Mouse (Mus musculus) MEL (cell line): ENCODE results near the gene Gm42417. TPM values are rescaled to one million over a fixed set of nuclear protein-coding genes. Genes with fewer than 3 reads are reported as not detected.

Experiments used
- DNase-seq: peaks from one replicate; pipeline ENCODE4 v3.0.0; 2011; ENCODE audit warnings: low read depth, low spot score
- H3K27ac ChIP-seq: 2 replicates; pipeline ENCODE4 v1.5.1; 2012; ENCODE audit warnings: low read depth, mild to moderate bottlenecking, control low read depth, low read length, moderate library complexity; ENCODE audit not compliant: control insufficient read depth
- H3K27me3 ChIP-seq, 2 experiments: fragments of 150-350 bp in 1 of 2; sonication (generic) in 1 of 2; 2 replicates each; pipeline ENCODE4 v1.6.1; 2012; ENCODE audit warnings: low read length in 2 of 2, mild to moderate bottlenecking in 2 of 2, improper control_type of control experiment in 1 of 2, moderate library complexity in 1 of 2; ENCODE audit not compliant: insufficient read depth in 2 of 2, control insufficient read depth in 1 of 2
- H3K36me3 ChIP-seq, 2 experiments: 2 replicates each; pipeline ENCODE4 v1.6.1; 2012 to 2014; ENCODE audit warnings: low read length in 2 of 2, improper control_type of control experiment in 1 of 2, inconsistent platforms in 1 of 2, mild to moderate bottlenecking in 1 of 2; ENCODE audit not compliant: insufficient read depth in 2 of 2, control insufficient read depth in 1 of 2
- H3K4me1 ChIP-seq, 2 experiments: fragments of 150-350 bp in 1 of 2; sonication (generic) in 1 of 2; 2 replicates each; pipeline ENCODE4 v1.6.1; 2012; ENCODE audit warnings: low read length in 2 of 2, improper control_type of control experiment in 1 of 2, mild to moderate bottlenecking in 1 of 2; ENCODE audit not compliant: insufficient read depth in 2 of 2, control insufficient read depth in 1 of 2
- H3K4me3 ChIP-seq, 2 experiments: fragments of 150-350 bp in 1 of 2; sonication (generic) in 1 of 2; 2 replicates each; pipeline ENCODE4 v1.5.1; 2012; ENCODE audit warnings: low read depth in 2 of 2, low read length in 2 of 2, mild to moderate bottlenecking in 2 of 2, moderate library complexity in 2 of 2, control low read depth in 1 of 2, improper control_type of control experiment in 1 of 2; ENCODE audit not compliant: control insufficient read depth in 1 of 2, insufficient read depth in 1 of 2
- H3K79me2 ChIP-seq: 2 replicates; pipeline ENCODE4 v1.6.1; 2012; ENCODE audit warnings: mild to moderate bottlenecking, low read length, moderate library complexity; ENCODE audit not compliant: control insufficient read depth, poor library complexity, insufficient read depth
- H3K9ac ChIP-seq: 2 replicates; pipeline ENCODE4 v1.6.1; 2012; ENCODE audit warnings: low read depth, mild to moderate bottlenecking, control low read depth, low read length, moderate library complexity; ENCODE audit not compliant: control insufficient read depth, poor library complexity, severe bottlenecking
- H3K9me3 ChIP-seq: fragments of 150-350 bp; sonication (generic); replicated peaks from 2 replicates; pipeline ENCODE4 v1.6.1; 2012; ENCODE audit warnings: mild to moderate bottlenecking, low read length, improper control_type of control experiment, moderate library complexity; ENCODE audit not compliant: insufficient read depth
- CHD1 ChIP-seq: IDR thresholded peaks from 2 replicates; pipeline ENCODE4 v1.6.1; 2012; ENCODE audit warnings: low read depth, mild to moderate bottlenecking, inconsistent platforms, low read length, improper control_type of control experiment
- CHD2 ChIP-seq: IDR thresholded peaks from 2 replicates; pipeline ENCODE4 v1.6.1; 2011; ENCODE audit warnings: low read length, improper control_type of control experiment
- CTCF ChIP-seq, 3 experiments: IDR thresholded peaks in 2 of 3; conservative IDR thresholded peaks in 1 of 3; 2 replicates each; pipeline ENCODE4 v1.5.1; 2011 to 2012; ENCODE audit warnings: low read length in 3 of 3, low read depth in 2 of 3, mild to moderate bottlenecking in 2 of 3, improper control_type of control experiment in 1 of 3, inconsistent platforms in 1 of 3, mixed read lengths in 1 of 3, moderate library complexity in 1 of 3; ENCODE audit not compliant: control insufficient read depth in 1 of 3, insufficient read depth in 1 of 3, poor library complexity in 1 of 3, severe bottlenecking in 1 of 3
- E2F4 ChIP-seq: IDR thresholded peaks from 2 replicates; pipeline ENCODE4 v1.6.1; 2011; ENCODE audit warnings: low read depth, low read length, improper control_type of control experiment, borderline replicate concordance
- ELF1 ChIP-seq: IDR thresholded peaks from 2 replicates; pipeline ENCODE4 v1.6.1; 2014; ENCODE audit warnings: low read depth, mild to moderate bottlenecking, inconsistent platforms, low read length, improper control_type of control experiment, moderate library complexity
- EP300 ChIP-seq, 2 experiments: IDR thresholded peaks; 2 replicates each; pipeline ENCODE4 v1.6.1; 2011; ENCODE audit warnings: improper control_type of control experiment in 2 of 2, low read length in 2 of 2, low read depth in 1 of 2, mild to moderate bottlenecking in 1 of 2
- GABPA ChIP-seq: IDR thresholded peaks from 2 replicates; pipeline ENCODE4 v1.6.1; 2012; ENCODE audit warnings: low read depth, mild to moderate bottlenecking, inconsistent platforms, low read length, improper control_type of control experiment, moderate library complexity
- HCFC1 ChIP-seq: IDR thresholded peaks from 2 replicates; pipeline ENCODE4 v1.6.1; 2012; ENCODE audit warnings: low read depth, mild to moderate bottlenecking, inconsistent platforms, low read length, improper control_type of control experiment, moderate library complexity
- JUND ChIP-seq: IDR thresholded peaks from 2 replicates; pipeline ENCODE4 v1.6.1; 2011; ENCODE audit warnings: low read depth, mild to moderate bottlenecking, improper control_type of control experiment, low read length
- MAFK ChIP-seq: IDR thresholded peaks from 2 replicates; pipeline ENCODE4 v1.6.1; 2011; ENCODE audit warnings: low read depth, mild to moderate bottlenecking, low read length, improper control_type of control experiment, borderline replicate concordance
- MAZ ChIP-seq: IDR thresholded peaks from 2 replicates; pipeline ENCODE4 v1.6.1; 2012; ENCODE audit warnings: low read depth, mild to moderate bottlenecking, inconsistent platforms, low read length, improper control_type of control experiment
- MEF2A ChIP-seq: IDR thresholded peaks from 2 replicates; pipeline ENCODE4 v1.6.1; 2014; ENCODE audit warnings: low read depth, mild to moderate bottlenecking, inconsistent platforms, low read length, improper control_type of control experiment; ENCODE audit not compliant: poor library complexity, insufficient replicate concordance, severe bottlenecking; ENCODE audit errors: extremely low read depth
- MXI1 ChIP-seq: IDR thresholded peaks from 2 replicates; pipeline ENCODE4 v1.6.1; 2011; ENCODE audit warnings: mild to moderate bottlenecking, low read depth, low read length, improper control_type of control experiment
- MYC ChIP-seq: IDR thresholded peaks from 2 replicates; pipeline ENCODE4 v1.6.1; 2011; ENCODE audit warnings: low read depth, mild to moderate bottlenecking, low read length, improper control_type of control experiment, moderate library complexity
- NRF1 ChIP-seq: IDR thresholded peaks from 2 replicates; pipeline ENCODE4 v1.6.1; 2014; ENCODE audit warnings: low read depth, mild to moderate bottlenecking, inconsistent platforms, low read length, improper control_type of control experiment, moderate library complexity; ENCODE audit not compliant: poor library complexity, insufficient read depth, severe bottlenecking
- POLR2A ChIP-seq, 2 experiments: IDR thresholded peaks; 2 replicates each; pipeline ENCODE4 v1.6.1; 2011 to 2012; ENCODE audit warnings: low read length in 2 of 2, mild to moderate bottlenecking in 2 of 2, control low read depth in 1 of 2, improper control_type of control experiment in 1 of 2, low read depth in 1 of 2, moderate library complexity in 1 of 2; ENCODE audit not compliant: control insufficient read depth in 1 of 2, insufficient read depth in 1 of 2, poor library complexity in 1 of 2
- POLR2AphosphoS2 ChIP-seq: IDR thresholded peaks from 2 replicates; pipeline ENCODE4 v1.6.1; 2011; ENCODE audit warnings: low read length, improper control_type of control experiment
- POLR2AphosphoS5 ChIP-seq: IDR thresholded peaks from 2 replicates; pipeline ENCODE4 v1.6.1; 2012; ENCODE audit warnings: low read depth, borderline replicate concordance, mild to moderate bottlenecking, inconsistent platforms, low read length, moderate library complexity, mixed read lengths
- RCOR1 ChIP-seq: IDR thresholded peaks from 2 replicates; pipeline ENCODE4 v1.6.1; 2012; ENCODE audit warnings: low read depth, mild to moderate bottlenecking, inconsistent platforms, low read length, improper control_type of control experiment
- SMC3 ChIP-seq: IDR thresholded peaks from 2 replicates; pipeline ENCODE4 v1.6.1; 2011; ENCODE audit warnings: low read depth, low read length, improper control_type of control experiment
- TAL1 ChIP-seq: IDR thresholded peaks from 2 replicates; pipeline ENCODE4 v1.6.1; 2012; ENCODE audit warnings: mild to moderate bottlenecking, inconsistent platforms, low read length, moderate library complexity, mixed read lengths
- TCF12 ChIP-seq: IDR thresholded peaks from 2 replicates; pipeline ENCODE4 v1.6.1; 2014; ENCODE audit warnings: low read depth, mild to moderate bottlenecking, inconsistent platforms, low read length, improper control_type of control experiment, moderate library complexity
- UBTF ChIP-seq: IDR thresholded peaks from 2 replicates; pipeline ENCODE4 v1.6.1; 2012; ENCODE audit warnings: low read depth, mild to moderate bottlenecking, inconsistent platforms, low read length, improper control_type of control experiment, moderate library complexity, borderline replicate concordance; ENCODE audit not compliant: insufficient read depth
- USF1 ChIP-seq: IDR thresholded peaks from 2 replicates; pipeline ENCODE4 v1.6.1; 2014; ENCODE audit warnings: low read depth, mild to moderate bottlenecking, inconsistent platforms, low read length, improper control_type of control experiment, moderate library complexity
- USF2 ChIP-seq, 2 experiments: IDR thresholded peaks; 2 replicates each; pipeline ENCODE4 v1.6.1; 2011 to 2012; ENCODE audit warnings: improper control_type of control experiment in 2 of 2, low read length in 2 of 2, borderline replicate concordance in 1 of 2, inconsistent platforms in 1 of 2, low read depth in 1 of 2, mild to moderate bottlenecking in 1 of 2; ENCODE audit not compliant: insufficient read depth in 1 of 2
- ZC3H11A ChIP-seq: IDR thresholded peaks from 2 replicates; pipeline ENCODE4 v1.6.1; 2012; ENCODE audit warnings: low read depth, mild to moderate bottlenecking, inconsistent platforms, low read length, improper control_type of control experiment
- ZNF384 ChIP-seq: IDR thresholded peaks from 2 replicates; pipeline ENCODE4 v1.6.1; 2012; ENCODE audit warnings: low read depth, mild to moderate bottlenecking, inconsistent platforms, low read length, improper control_type of control experiment
- polyA plus RNA-seq, 2 experiments: library from polyadenylated mRNA; stranded (reverse) in 1 of 2; unstranded in 1 of 2; fragments of >175 nt in 1 of 2; fragments of >200 nt in 1 of 2; gene quantifications; 2 replicates each; pipeline versions ENCODE4 v1.2.1 to v1.2.4; 2012; ENCODE audit warnings: low replicate concordance in 2 of 2, low read depth in 1 of 2; ENCODE audit not compliant: insufficient read length in 2 of 2, insufficient read depth in 1 of 2, missing spikeins in 1 of 2
- total RNA-seq: library from RNA; depleted of rRNA; stranded (reverse); fragments of 300-350 nt; gene quantifications from 2 replicates; pipeline ENCODE4 v1.2.3, GENCODE M21; 2012; rRNA removed

The Gm42417 gene
- total RNA-seq (not detected in 2 replicates), polyA plus RNA-seq (under 1 TPM in 1 of 2 experiments, not detected in 1; 0.74 TPM)

GRCm38 (mm10) chr1:36539186-36539585 is at the start of gene Gm42417:
TSS of gene Gm42417 (minus strand) at chr1:36539429.
- H3K4me3 ChIP-seq, result no peak within 1 kb of the TSS

GRCm38 (mm10) chr1:36587860-36588259 is 48.6 kb upstream of the Gm42417 start:
- Histone ChIP-seq H3K36me3 (no peaks in the 10 kb centered on the region), H3K9ac (no peak overlapping the region), H3K9me3 (no peaks in the 10 kb centered on the region), H3K27me3 (no peaks in the 10 kb centered on the region; a peak in 1 of 4 replicates), H3K4me1 (no peaks in the 10 kb centered on the region), H3K27ac (no peak overlapping the region), H3K79me2 (no peaks in the 10 kb centered on the region), H3K4me3 (no peak overlapping the region)
- TF ChIP-seq POLR2A (IDR thresholded peaks at IDR 0.05; ENCODE audit: control insufficient read depth in 1 of 2, insufficient read depth in 1 of 2, low read depth in 1 of 2, low read length in 2 of 2, poor library complexity in 1 of 2) (no peak), JUND (no peak), POLR2AphosphoS5 (no peak), CHD2 (no peak), MYC (no peak), TCF12 (no peak), CHD1 (no peak), MAZ (no peak), EP300 (IDR thresholded peaks at IDR 0.05; ENCODE audit: low read depth in 1 of 2, low read length in 2 of 2) (no peak), RCOR1 (no peak), USF1 (no peak), POLR2AphosphoS2 (no peak), CTCF (IDR thresholded peaks at IDR 0.05 in 2 of 3, conservative IDR thresholded peaks at IDR 0.05 in 1 of 3; ENCODE audit: control insufficient read depth in 1 of 3, insufficient read depth in 1 of 3, low read depth in 2 of 3, low read length in 3 of 3, poor library complexity in 1 of 3, severe bottlenecking in 1 of 3) (no peak), SMC3 (no peak), TAL1 (no peak), E2F4 (no peak), ELF1 (no peak), HCFC1 (no peak)
- DNase-seq, result no peak

More at GRCm38 (mm10) chr1:36539186-36539585, at the start of gene Gm42417:
- no peak for DNase-seq
- H3K27me3 ChIP-seq, result no peaks in the 10 kb centered on the region
- H3K27ac ChIP-seq, result no peak within 1 kb of the TSS
- H3K9ac ChIP-seq, result no peak within 1 kb of the TSS
- H3K9me3 ChIP-seq, result no peaks in the 10 kb centered on the region
- H3K4me1 ChIP-seq, result peaks cover 0 to 4% of the 10 kb centered on the region in 2 experiments; a peak in 2 of 4 replicates
- no peaks in the 10 kb centered on the region for H3K79me2 ChIP-seq
- H3K36me3 ChIP-seq, result no peaks in the 10 kb centered on the region; a peak in 1 of 4 replicates
- TF ChIP-seq CHD2, result no peak
- no peak for TF ChIP-seq ZC3H11A
- no peak for TF ChIP-seq USF1
- no peak for TF ChIP-seq NRF1
- TF ChIP-seq MYC, result no peak
- no peak for TF ChIP-seq ELF1
- no peak for TF ChIP-seq CTCF (IDR thresholded peaks at IDR 0.05 in 2 of 3, conservative IDR thresholded peaks at IDR 0.05 in 1 of 3; ENCODE audit: control insufficient read depth in 1 of 3, insufficient read depth in 1 of 3, low read depth in 2 of 3, low read length in 3 of 3, poor library complexity in 1 of 3, severe bottlenecking in 1 of 3)
- TF ChIP-seq USF2 (IDR thresholded peaks at IDR 0.05; ENCODE audit: borderline replicate concordance in 1 of 2, insufficient read depth in 1 of 2, low read depth in 1 of 2, low read length in 2 of 2), result no peak
- TF ChIP-seq MEF2A, result no peak
- TF ChIP-seq GABPA, result no peak
- TF ChIP-seq SMC3, result no peak
- TF ChIP-seq EP300 (IDR thresholded peaks at IDR 0.05; ENCODE audit: low read depth in 1 of 2, low read length in 2 of 2), result no peak
- no peak for TF ChIP-seq E2F4
- no peak for TF ChIP-seq ZNF384
- TF ChIP-seq MAFK, result no peak
- TF ChIP-seq POLR2AphosphoS2, result no peak
- TF ChIP-seq MXI1, result no peak
- no peak for TF ChIP-seq JUND
- no peak for TF ChIP-seq UBTF
